Mouse (Mus musculus) monocyte, adult 5-6 weeks (primary cell): ENCODE data around the gene Irf4. TPM values are rescaled to one million over a fixed set of nuclear protein-coding genes. Genes with fewer than 3 reads are reported as not detected.

Experiments used
- ATAC-seq: fragments of 153-309, 156-312 bp; replicated peaks from 2 replicates; pipeline ENCODE4 v1.8.0; 2017; ENCODE audit warnings: mild to moderate bottlenecking; ENCODE audit not compliant: low TSS enrichment, insufficient number of reproducible peaks, severe bottlenecking, poor library complexity, low FRiP score
- total RNA-seq: library from RNA; stranded (forward); fragments of 200-1000, 200-491, 200-594 nt; gene quantifications from 3 replicates; pipeline ENCODE4 v1.2.3, GENCODE M21; 2017

The Irf4 gene
- total RNA-seq, 1 experiment from 2014 or later, result 25.5 TPM

DNA sequence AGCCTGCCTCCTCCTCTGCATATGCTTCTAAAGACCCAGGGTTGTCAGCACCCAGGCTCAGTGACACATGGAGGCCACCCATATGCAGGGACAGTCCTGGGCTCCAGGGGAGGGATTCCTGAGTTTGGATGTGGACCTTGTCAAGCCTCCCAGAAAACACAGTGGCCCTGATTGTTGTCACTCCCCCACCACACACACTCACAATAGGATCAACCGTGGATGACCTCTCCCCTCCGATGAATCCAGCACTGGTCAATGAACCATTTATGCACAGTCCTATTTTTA is 38.0 kb downstream of the Irf4 start:
- no peak for ATAC-seq

- ATAC-seq, result no peak
Observed at GRCm38 (mm10) chr13:30787556-30787955, 38.5 kb downstream of the Irf4 start.

GRCm38 (mm10) chr13:30787960-30788359 is 38.9 kb downstream of the Irf4 start:
- no peak for ATAC-seq

GRCm38 (mm10) chr13:30788421-30788820 is 39.4 kb downstream of the Irf4 start:
- no peak for ATAC-seq

- ATAC-seq, result no peak
Observed at GRCm38 (mm10) chr13:30790016-30790415, 41.0 kb downstream of the Irf4 start.

- no peak for ATAC-seq
Observed at GRCm38 (mm10) chr13:30792308-30792707, 43.3 kb downstream of the Irf4 start.

DNA sequence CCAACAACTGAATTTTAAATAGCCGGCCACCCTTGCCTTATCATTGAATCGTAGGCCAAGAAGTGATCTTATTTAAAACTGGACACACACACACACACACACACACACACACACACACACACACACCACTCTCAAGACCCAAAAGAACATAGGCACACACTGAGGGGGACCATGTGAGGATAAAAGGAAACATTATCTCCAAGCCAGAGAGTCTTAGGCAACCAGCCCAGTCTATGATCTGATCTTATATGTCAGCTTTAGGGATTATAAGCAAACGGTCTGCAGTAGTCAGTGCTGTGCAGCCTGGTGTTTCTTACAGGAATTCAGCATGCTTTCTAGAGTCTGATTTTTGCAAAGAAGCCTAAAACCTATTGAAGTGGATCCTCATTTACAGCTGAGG is 43.7 kb downstream of the Irf4 start:
- no peak for ATAC-seq

DNA sequence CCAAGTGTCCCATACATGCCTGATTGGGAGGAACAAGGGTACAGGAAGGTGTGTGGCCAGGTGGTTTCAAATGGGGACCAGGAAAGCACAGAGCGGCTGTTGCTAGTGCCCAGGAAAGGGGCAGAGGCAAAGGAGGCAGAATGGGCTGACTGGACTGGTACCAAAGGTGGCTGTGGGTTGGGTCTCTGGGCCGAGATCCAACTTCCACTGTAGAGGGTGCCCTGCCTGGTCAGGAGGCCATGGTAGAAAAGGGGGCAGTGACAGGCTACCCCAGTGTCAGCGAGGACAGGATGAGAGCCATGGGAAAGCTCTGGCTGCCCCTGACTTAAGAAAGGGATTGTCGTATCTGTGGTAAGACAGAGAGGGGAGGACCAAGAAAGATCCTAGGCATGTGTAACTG is 44.2 kb downstream of the Irf4 start:
- ATAC-seq, result no peak

DNA sequence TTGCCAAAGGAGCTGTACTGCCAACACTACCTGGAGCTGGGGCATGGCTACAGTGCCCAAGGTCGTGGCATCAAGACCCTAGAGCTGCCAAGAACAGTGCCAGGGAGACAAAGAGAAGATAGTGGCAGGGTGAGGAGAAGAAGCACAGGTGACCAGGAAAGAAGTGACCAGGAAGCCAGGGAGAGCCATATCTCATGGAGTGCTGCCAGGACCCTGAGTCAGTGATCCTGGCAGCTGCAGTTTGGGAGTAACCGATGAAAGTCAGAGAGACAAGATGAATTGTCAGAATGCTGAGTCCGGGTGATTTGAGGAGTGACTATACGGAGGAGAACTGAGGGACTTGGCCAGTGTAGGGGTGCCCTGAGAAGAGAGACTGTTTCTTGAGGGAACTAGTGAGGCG is 44.6 kb downstream of the Irf4 start:
- ATAC-seq, result no peak

GRCm38 (mm10) chr13:30795960-30796359 is 46.9 kb downstream of the Irf4 start:
- no peak for ATAC-seq

DNA sequence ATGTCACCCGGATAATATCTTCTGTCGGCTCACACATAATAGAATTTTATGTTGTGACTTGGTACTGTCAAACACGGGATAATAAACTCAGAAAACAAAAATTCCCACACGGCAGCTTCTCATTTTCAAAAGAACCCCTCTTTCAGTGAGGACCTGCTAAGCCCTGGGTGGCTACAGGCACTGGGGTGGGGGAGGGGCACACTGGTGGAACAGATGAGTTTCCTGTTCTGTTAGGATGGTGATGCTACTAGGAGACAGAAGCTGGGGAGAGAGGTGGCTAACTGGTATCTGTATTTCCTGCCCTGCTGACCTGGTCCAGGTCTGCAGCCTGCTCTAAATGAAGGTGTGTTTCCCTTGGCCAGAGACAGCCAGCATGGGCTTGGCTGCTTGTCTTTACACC is 52.9 kb downstream of the Irf4 start:
- ATAC-seq, result no peak

DNA sequence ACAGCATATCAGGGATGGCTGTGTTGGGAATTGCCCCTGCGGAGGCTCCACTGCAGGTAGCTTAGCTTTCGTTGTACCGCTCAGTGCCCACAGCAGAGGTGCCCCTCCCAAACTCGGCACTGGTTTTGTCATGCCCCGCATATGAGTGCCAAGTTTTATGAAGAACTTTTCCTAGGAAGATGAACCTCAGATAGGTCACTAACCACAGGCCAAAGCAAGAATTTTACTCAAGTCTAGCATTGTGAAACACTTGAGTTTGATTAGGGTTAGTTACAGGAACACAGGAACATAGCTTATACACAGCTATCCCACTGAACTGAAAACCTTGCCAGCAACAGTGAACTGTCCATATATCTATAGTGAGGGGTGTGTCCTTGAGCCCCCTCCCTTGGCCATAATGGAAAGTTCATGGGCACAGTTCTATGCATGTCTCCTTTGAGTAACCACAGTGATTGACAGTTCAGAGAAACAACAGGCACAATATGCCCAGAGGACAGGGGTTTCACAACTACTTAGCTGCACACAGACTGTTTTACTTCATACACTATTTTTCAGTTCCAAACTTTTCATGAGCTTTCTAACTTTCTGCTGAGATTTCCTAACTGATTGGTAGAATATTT is 53.4 kb downstream of the Irf4 start:
- ATAC-seq, result no peak

- ATAC-seq, result no peak
Observed at GRCm38 (mm10) chr13:30809240-30809639, 60.2 kb downstream of the Irf4 start.

DNA sequence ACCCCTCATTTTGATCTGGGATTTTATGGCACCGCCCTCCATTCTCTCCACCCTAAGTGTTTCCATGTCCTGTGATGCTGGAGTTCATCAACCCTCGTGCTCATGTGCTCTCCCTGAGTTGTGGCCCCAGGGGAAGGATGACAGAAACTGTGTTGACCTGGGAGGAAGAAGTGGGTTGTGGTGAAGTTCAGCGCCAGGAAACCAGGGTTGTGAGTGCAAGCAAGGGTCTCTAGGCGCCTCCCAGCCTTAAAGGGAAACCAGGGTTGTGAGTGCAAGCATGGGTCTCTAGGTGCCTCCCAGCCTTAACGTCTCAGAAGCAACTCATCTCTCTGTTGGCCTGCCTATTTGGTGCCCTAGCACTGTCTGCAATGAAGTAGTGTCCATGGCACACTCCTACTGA is 64.4 kb downstream of the Irf4 start:
- ATAC-seq, result no peak

- 0 out of 2 replicates have a peak, but pooled peaks have one; percentile 9 for ATAC-seq
Observed at GRCm38 (mm10) chr13:30814256-30814655, 65.2 kb downstream of the Irf4 start.

Other genes with a start within 250 kb of the Irf4 start
- 88.3 to 112 TPM (median 102 TPM) in 3 replicates for gene Uqcrfs1, start 203.9 kb upstream of the Irf4 start, total RNA-seq
- gene Dusp22, start 89.2 kb upstream of the Irf4 start, total RNA-seq, result 37.6 to 46.2 TPM (median 42.1 TPM) in 3 replicates
- gene Hus1b, start 198.5 kb downstream of the Irf4 start, total RNA-seq, result 3.5 to 7.2 TPM (median 4.6 TPM) in 3 replicates
- gene Exoc2, start 224.9 kb downstream of the Irf4 start, total RNA-seq, result 48.1 to 83.7 TPM (median 55.4 TPM) in 3 replicates
- 1.2 TPM in 1 of 3 replicates, not detected in the others for gene Gm5447, start 225.0 kb downstream of the Irf4 start, total RNA-seq